Mouse (Mus musculus): ENCODE results near the gene Sbno2. TPM values are rescaled to one million over a fixed set of nuclear protein-coding genes. Genes with fewer than 3 reads are reported as not detected.

Sbno2 gene
- total and polyA plus RNA-seq, 3 experiments, result 9.7 to 24.2 (median 22.6) TPM

GRCm38 (mm10) chr10:80103032-80103431, 2.3 kb downstream of the Sbno2 start:
- dilution Hi-C loops (cut with MboI; ENCODE audit: extremely low pct_ligation_motif_present, extremely low pct_unique_long_range_greater_than_20kb, low sequenced_read_pairs), result no loop called here
- DNase-seq (ENCODE audit: extremely low read depth), result no peak
- no peak overlapping the region for H3K27ac ChIP-seq (ENCODE audit: insufficient read depth, low read depth)

GRCm38 (mm10) chr10:80102216-80102915, 3.0 kb downstream of the Sbno2 start:
- DNase-seq (ENCODE audit: extremely low read depth), result peak; percentile 82
- Histone ChIP-seq H3K9me3 (replicated peaks; ENCODE audit: low read length) (no peaks in the 10 kb centered on the region), H3K27me3 (replicated peaks) (no peaks in the 10 kb centered on the region), H3K27ac (ENCODE audit: insufficient read depth, low read depth) (no peak overlapping the region), H3K4me1 (ENCODE audit: control insufficient read depth in 1 of 2, insufficient read depth in 2 of 2) (peaks cover 29 to 81% of the 10 kb centered on the region in 2 experiments), H3K4me3 (replicated peaks in 1 of 3; ENCODE audit: low read depth in 2 of 3, low read length in 2 of 3, poor library complexity in 1 of 3) (peak overlapping the region; percentile 71 to 95 (median 95)), H3K79me2 (replicated peaks; ENCODE audit: control insufficient read depth, extremely low read depth, insufficient read depth, poor library complexity, severe bottlenecking) (peaks cover 40% of the 10 kb centered on the region), H3K36me3 (replicated peaks in 1 of 2; ENCODE audit: control insufficient read depth in 1 of 2, insufficient read depth in 1 of 2, low read length in 1 of 2) (peaks cover 0 to 26% of the 10 kb centered on the region in 2 experiments), H3K9ac (ENCODE audit: insufficient read depth, low read depth) (peak overlapping the region; percentile 90), H3K4me2 (ENCODE audit: insufficient read depth, low read depth, poor library complexity, severe bottlenecking) (peak overlapping the region; percentile 87)
- dilution Hi-C loops (cut with MboI; ENCODE audit: extremely low pct_ligation_motif_present, extremely low pct_unique_long_range_greater_than_20kb, low sequenced_read_pairs) (no loop called here), in situ Hi-C loops (cut with MboI; ENCODE audit: low pct_ligation_motif_present, low pct_unique_long_range_greater_than_20kb, low sequenced_read_pairs) (no loop called here)
- TF ChIP-seq USF1 (IDR thresholded peaks at IDR 0.05; ENCODE audit: low read depth, low read length) (no peak), MXI1 (IDR thresholded peaks at IDR 0.05; ENCODE audit: low read depth, low read length) (0 out of 2 replicates have a peak, but pooled peaks have one; percentile 20), GABPA (IDR thresholded peaks at IDR 0.05; ENCODE audit: insufficient replicate concordance, low read depth, low read length) (no peak), JUN (IDR thresholded peaks at IDR 0.05; ENCODE audit: insufficient read depth, low read depth, low read length) (no peak), POLR2A (IDR thresholded peaks at IDR 0.05; ENCODE audit: low read depth, low read length) (peak; percentile 86), MAFK (IDR thresholded peaks at IDR 0.05; ENCODE audit: insufficient replicate concordance, low read length) (no peak), JUND (conservative IDR thresholded peaks at IDR 0.05; ENCODE audit: low read depth, low read length) (no peak), ETS1 (conservative IDR thresholded peaks at IDR 0.05; ENCODE audit: low read depth, low read length) (no peak), BHLHE40 (IDR thresholded peaks at IDR 0.05; ENCODE audit: low read depth, low read length) (no peak), TCF12 (IDR thresholded peaks at IDR 0.05; ENCODE audit: low read depth, low read length) (peak; percentile 94), MYC (IDR thresholded peaks at IDR 0.05; ENCODE audit: low read depth, low read length) (no peak), ZC3H11A (IDR thresholded peaks at IDR 0.05; ENCODE audit: low read depth, low read length) (no peak), CHD1 (IDR thresholded peaks at IDR 0.05; ENCODE audit: low read depth, low read length) (no peak), SMC3 (IDR thresholded peaks at IDR 0.05; ENCODE audit: low read depth, low read length) (no peak), NELFE (IDR thresholded peaks at IDR 0.05; ENCODE audit: low read depth, low read length) (peak; percentile 84), EP300 (IDR thresholded peaks at IDR 0.05; ENCODE audit: low read length) (no peak), POLR2AphosphoS2 (IDR thresholded peaks at IDR 0.05; ENCODE audit: low read depth, low read length) (no peak), ZKSCAN1 (IDR thresholded peaks at IDR 0.05; ENCODE audit: borderline replicate concordance, low read depth, low read length) (no peak), NRF1 (IDR thresholded peaks at IDR 0.05; ENCODE audit: low read depth, low read length) (peak; percentile 55; the same call in 1 of the 2 replicates), RAD21 (IDR thresholded peaks at IDR 0.05; ENCODE audit: low read depth, low read length) (no peak), E2F4 (IDR thresholded peaks at IDR 0.05; ENCODE audit: insufficient replicate concordance, low read depth, low read length) (no peak), UBTF (IDR thresholded peaks at IDR 0.05; ENCODE audit: low read depth, low read length) (no peak), MAZ (IDR thresholded peaks at IDR 0.05; ENCODE audit: low read depth, low read length) (no peak), ZNF384 (IDR thresholded peaks at IDR 0.05; ENCODE audit: low read depth, low read length) (no peak), IRF4 (IDR thresholded peaks at IDR 0.05; ENCODE audit: low read depth, low read length) (peak; percentile 39; the same call in 1 of the 2 replicates), MAX (IDR thresholded peaks at IDR 0.05; ENCODE audit: low read length) (peak; percentile 29; the same call in 1 of the 2 replicates), CHD2 (IDR thresholded peaks at IDR 0.05; ENCODE audit: low read length) (no peak), CTCF (conservative IDR thresholded peaks at IDR 0.05 in 1 of 2, IDR thresholded peaks at IDR 0.05 in 1 of 2; ENCODE audit: low read depth in 2 of 2, low read length in 2 of 2) (no peak)

More at GRCm38 (mm10) chr10:80103032-80103431, 2.3 kb downstream of the Sbno2 start:
- Histone ChIP-seq H3K4me1 (ENCODE audit: control insufficient read depth in 1 of 2, insufficient read depth in 2 of 2) (peaks cover 29 to 75% of the 10 kb centered on the region in 2 experiments), H3K9me3 (replicated peaks; ENCODE audit: low read length) (no peaks in the 10 kb centered on the region), H3K4me3 (replicated peaks in 1 of 3; ENCODE audit: low read depth in 2 of 3, low read length in 2 of 3, poor library complexity in 1 of 3) (peak overlapping the region in 1 of 3 experiments; percentile 95), H3K27me3 (replicated peaks) (no peaks in the 10 kb centered on the region), H3K4me2 (ENCODE audit: insufficient read depth, low read depth, poor library complexity, severe bottlenecking) (no peak overlapping the region), H3K79me2 (replicated peaks; ENCODE audit: control insufficient read depth, extremely low read depth, insufficient read depth, poor library complexity, severe bottlenecking) (peaks cover 35% of the 10 kb centered on the region), H3K9ac (ENCODE audit: insufficient read depth, low read depth) (0 out of 2 replicates have a peak overlapping the region, but pooled peaks have one; percentile 7), H3K36me3 (replicated peaks in 1 of 2; ENCODE audit: control insufficient read depth in 1 of 2, insufficient read depth in 1 of 2, low read length in 1 of 2) (peaks cover 0 to 26% of the 10 kb centered on the region in 2 experiments)
- no peak for TF ChIP-seq JUND (conservative IDR thresholded peaks at IDR 0.05; ENCODE audit: low read depth, low read length)
- no peak for TF ChIP-seq MAZ (IDR thresholded peaks at IDR 0.05; ENCODE audit: low read depth, low read length)
- no peak for TF ChIP-seq NRF1 (IDR thresholded peaks at IDR 0.05; ENCODE audit: low read depth, low read length)
- no peak for TF ChIP-seq POLR2AphosphoS2 (IDR thresholded peaks at IDR 0.05; ENCODE audit: low read depth, low read length)
- no peak for TF ChIP-seq CHD2 (IDR thresholded peaks at IDR 0.05; ENCODE audit: low read length)
- no peak for TF ChIP-seq TCF12 (IDR thresholded peaks at IDR 0.05; ENCODE audit: low read depth, low read length)
- TF ChIP-seq ZMIZ1 (IDR thresholded peaks at IDR 0.05; ENCODE audit: low read depth, low read length), result no peak
- TF ChIP-seq MXI1 (IDR thresholded peaks at IDR 0.05; ENCODE audit: low read depth, low read length), result no peak
- TF ChIP-seq UBTF (IDR thresholded peaks at IDR 0.05; ENCODE audit: low read depth, low read length), result no peak
- TF ChIP-seq HCFC1 (IDR thresholded peaks at IDR 0.05; ENCODE audit: low read depth, low read length), result no peak
- no peak for TF ChIP-seq ZNF384 (IDR thresholded peaks at IDR 0.05; ENCODE audit: low read depth, low read length)
- TF ChIP-seq PAX5 (IDR thresholded peaks at IDR 0.05; ENCODE audit: low read length), result no peak
- TF ChIP-seq NELFE (IDR thresholded peaks at IDR 0.05; ENCODE audit: low read depth, low read length), result no peak
- in situ Hi-C loops (cut with MboI; ENCODE audit: low pct_ligation_motif_present, low pct_unique_long_range_greater_than_20kb, low sequenced_read_pairs), result no loop called here

Measured in CH12.LX (cell line).